Mouse (Mus musculus) G1E (cell line): ENCODE results near the gene Evl. TPM values are rescaled to one million over a fixed set of nuclear protein-coding genes. Genes with fewer than 3 reads are reported as not detected.

Experiments
- ATAC-seq: 2 replicates; pipeline ENCODE4 v1.8.0; 2016; ENCODE audit warnings: mild to moderate bottlenecking; ENCODE audit not compliant: insufficient number of reproducible peaks, poor library complexity, low FRiP score, severe bottlenecking; ENCODE audit errors: extremely low read depth
- DNase-seq: peaks from one replicate; pipeline ENCODE4 v3.0.0; 2012; ENCODE audit warnings: low spot score
- H3K27me3 ChIP-seq: 2 replicates; pipeline ENCODE4 v1.6.1; 2012; ENCODE audit warnings: mild to moderate bottlenecking, low read length, inconsistent platforms; ENCODE audit not compliant: insufficient read depth
- H3K36me3 ChIP-seq: replicated peaks from 2 replicates; pipeline ENCODE3; 2012; ENCODE audit warnings: mild to moderate bottlenecking, inconsistent platforms
- H3K4me1 ChIP-seq: 2 replicates; pipeline ENCODE4 v1.6.1; 2012; ENCODE audit warnings: low read depth, low read length, inconsistent platforms, mixed read lengths; ENCODE audit not compliant: insufficient read depth
- H3K4me3 ChIP-seq: 2 replicates; pipeline ENCODE4 v1.5.1; 2012; ENCODE audit warnings: low read depth, mild to moderate bottlenecking, inconsistent platforms, low read length, moderate library complexity, mixed read lengths
- H3K9me3 ChIP-seq: replicated peaks from 2 replicates; pipeline ENCODE4 v1.6.1; 2012; ENCODE audit warnings: inconsistent platforms
- CTCF ChIP-seq: IDR thresholded peaks from 2 replicates; pipeline ENCODE4 v1.5.1; 2012; ENCODE audit warnings: low read depth, low read length, inconsistent platforms, mixed read lengths
- GATA1 ChIP-seq: IDR thresholded peaks from 2 replicates; pipeline ENCODE4 v1.6.1; 2012; ENCODE audit warnings: borderline replicate concordance, low read length, inconsistent platforms, mixed read lengths
- GATA2 ChIP-seq: IDR thresholded peaks from 2 replicates; pipeline ENCODE4 v1.6.1; 2012; ENCODE audit warnings: low read depth, low read length, inconsistent platforms, borderline replicate concordance
- POLR2AphosphoS5 ChIP-seq: IDR thresholded peaks from 2 replicates; pipeline ENCODE4 v1.6.1; 2012; ENCODE audit warnings: low read depth, low read length, inconsistent platforms; ENCODE audit not compliant: insufficient replicate concordance
- TAL1 ChIP-seq: conservative IDR thresholded peaks from 2 replicates; pipeline ENCODE4 v1.6.1; 2012; ENCODE audit warnings: low read depth, low read length, inconsistent platforms, mixed read lengths
- polyA plus RNA-seq: library from polyadenylated mRNA; stranded (reverse); fragments of >175 nt; gene quantifications from 2 replicates; pipeline ENCODE4 v1.2.3, GENCODE M21; 2012
- total RNA-seq, 2 experiments: library from RNA; stranded (forward) in 1 of 2; stranded (reverse) in 1 of 2; fragments of 200-1000 nt in 1 of 2; fragments of >200 nt in 1 of 2; fragmentation: Nextera tagmentation in 1 of 2; gene quantifications; 2 replicates each; pipeline ENCODE4 v1.2.3; 2014 to 2017

The Evl gene
- total and polyA plus RNA-seq, 3 experiments = not detected

GRCm38 (mm10) chr12:108600864-108601263 lies 46.3 kb downstream of the Evl start:
- peaks cover 55% of the 10 kb centered on the region for H3K9me3 ChIP-seq
- TF ChIP-seq CTCF = no peak
- no peak for TF ChIP-seq GATA1
- no peak for TF ChIP-seq POLR2AphosphoS5
- TF ChIP-seq TAL1 = no peak
- TF ChIP-seq GATA2 = no peak
- no peaks in the 10 kb centered on the region for H3K4me1 ChIP-seq
- no peak for DNase-seq
- H3K27me3 ChIP-seq = no peaks in the 10 kb centered on the region
- no peak overlapping the region for H3K4me3 ChIP-seq
- no peaks in the 10 kb centered on the region for H3K36me3 ChIP-seq
- ATAC-seq = no peak

- H3K9me3 ChIP-seq = peaks cover 54% of the 10 kb centered on the region
Measured at GRCm38 (mm10) chr12:108601326-108601725, 46.8 kb downstream of the Evl start.

GRCm38 (mm10) chr12:108604546-108604945 lies 50.0 kb downstream of the Evl start:
- H3K36me3 ChIP-seq = no peaks in the 10 kb centered on the region
- TF ChIP-seq GATA2 = no peak
- no peak for TF ChIP-seq CTCF
- TF ChIP-seq TAL1 = no peak
- TF ChIP-seq GATA1 = no peak
- no peak for TF ChIP-seq POLR2AphosphoS5
- no peaks in the 10 kb centered on the region for H3K4me1 ChIP-seq
- H3K4me3 ChIP-seq = no peak overlapping the region
- DNase-seq (no peak), ATAC-seq (no peak)
- no peaks in the 10 kb centered on the region for H3K27me3 ChIP-seq
- H3K9me3 ChIP-seq = peaks cover 61% of the 10 kb centered on the region

More at GRCm38 (mm10) chr12:108601326-108601725, 46.8 kb downstream of the Evl start:
- Histone ChIP-seq H3K36me3 (no peaks in the 10 kb centered on the region), H3K4me1 (no peaks in the 10 kb centered on the region), H3K4me3 (no peak overlapping the region), H3K27me3 (no peaks in the 10 kb centered on the region)
- DNase-seq (no peak), ATAC-seq (no peak)
- TF ChIP-seq CTCF = no peak
- no peak for TF ChIP-seq GATA1
- no peak for TF ChIP-seq GATA2
- no peak for TF ChIP-seq POLR2AphosphoS5
- no peak for TF ChIP-seq TAL1

- ATAC-seq = no peak
- TF ChIP-seq GATA2 (no peak), GATA1 (no peak), CTCF (no peak), POLR2AphosphoS5 (no peak)
- H3K36me3 ChIP-seq = no peaks in the 10 kb centered on the region
Measured at GRCm38 (mm10) chr12:108605521-108606281, 51.2 kb downstream of the Evl start.

GRCm38 (mm10) chr12:108606321-108606720 lies 51.8 kb downstream of the Evl start:
- DNase-seq (no peak), ATAC-seq (no peak)
- TF ChIP-seq POLR2AphosphoS5 (no peak), CTCF (no peak), TAL1 (no peak), GATA2 (no peak), GATA1 (no peak)
- Histone ChIP-seq H3K9me3 (peaks cover 60% of the 10 kb centered on the region), H3K27me3 (no peaks in the 10 kb centered on the region), H3K4me1 (no peaks in the 10 kb centered on the region), H3K4me3 (no peak overlapping the region), H3K36me3 (no peaks in the 10 kb centered on the region)

More at GRCm38 (mm10) chr12:108605521-108606281, 51.2 kb downstream of the Evl start:
- no peak for DNase-seq
- Histone ChIP-seq H3K4me3 (no peak overlapping the region), H3K4me1 (no peaks in the 10 kb centered on the region), H3K27me3 (no peaks in the 10 kb centered on the region), H3K9me3 (peaks cover 62% of the 10 kb centered on the region)

- no peaks in the 10 kb centered on the region for H3K27me3 ChIP-seq
- ATAC-seq = no peak
- no peak for DNase-seq
- no peaks in the 10 kb centered on the region for H3K36me3 ChIP-seq
- H3K4me1 ChIP-seq = no peaks in the 10 kb centered on the region
- H3K9me3 ChIP-seq = peaks cover 64% of the 10 kb centered on the region
- TF ChIP-seq CTCF (no peak), TAL1 (no peak), GATA2 (no peak), GATA1 (no peak), POLR2AphosphoS5 (no peak)
- no peak overlapping the region for H3K4me3 ChIP-seq
Measured at GRCm38 (mm10) chr12:108609446-108609845, 54.9 kb downstream of the Evl start.
